Mouse (Mus musculus) hindbrain, embryonic 14.5 days (tissue): Measurements from ENCODE around the gene Pdcd11. TPM values are rescaled to one million over a fixed set of nuclear protein-coding genes. Genes with fewer than 3 reads are reported as not detected.

Experiments used
- ATAC-seq: fragments of 200-750 bp; cut with Nextera tagmentation; 2 replicates; pipeline ENCODE4 v1.8.0; 2017; ENCODE audit warnings: moderate number of reproducible peaks, mild to moderate bottlenecking, moderate TSS enrichment, moderate library complexity; ENCODE audit not compliant: low FRiP score
- DNase-seq: peaks from one replicate; pipeline ENCODE4 v3.0.0-alpha.2; 2015; ENCODE audit warnings: low spot score
- H3K27ac ChIP-seq: fragments of 300-500 bp; sonication (generic); 2 replicates; pipeline ENCODE4 v1.5.1; 2014; ENCODE audit warnings: mild to moderate bottlenecking, moderate library complexity
- H3K27me3 ChIP-seq: fragments of 300-500 bp; sonication (generic); 2 replicates; pipeline ENCODE4 v1.6.1; 2014; ENCODE audit warnings: mild to moderate bottlenecking, low read length, mixed read lengths; ENCODE audit not compliant: control insufficient read depth, insufficient read depth
- H3K36me3 ChIP-seq: fragments of 300-500 bp; sonication (generic); replicated peaks from 2 replicates; pipeline ENCODE4 v1.6.1; 2014; ENCODE audit not compliant: control insufficient read depth, insufficient read depth
- H3K4me1 ChIP-seq: fragments of 300-500 bp; sonication (generic); replicated peaks from 2 replicates; pipeline ENCODE4 v1.6.1; 2014; ENCODE audit warnings: antibody characterized with exemption, low read length, mixed read lengths; ENCODE audit not compliant: control insufficient read depth, insufficient read depth
- H3K4me2 ChIP-seq: fragments of 300-500 bp; sonication (generic); replicated peaks from 2 replicates; pipeline ENCODE4 v1.6.1; 2014; ENCODE audit warnings: mild to moderate bottlenecking, moderate library complexity
- H3K4me3 ChIP-seq: fragments of 300-500 bp; sonication (generic); replicated peaks from 2 replicates; pipeline ENCODE4 v1.5.1; 2014; ENCODE audit warnings: mild to moderate bottlenecking, low read length
- H3K9ac ChIP-seq: fragments of 300-500 bp; sonication (generic); 2 replicates; pipeline ENCODE4 v1.6.1; 2014
- H3K9me3 ChIP-seq: fragments of 300-500 bp; sonication (generic); 2 replicates; pipeline ENCODE4 v1.6.1; 2016; ENCODE audit warnings: low read length; ENCODE audit not compliant: control insufficient read depth
- WGBS: fragments of 180-500 bp; shearing (Covaris S2); extraction: QIAGEN DNeasy Blood & Tissue Kit; methylation state at CpG from one replicate; pipeline ENCODE4 v1.1.7; 2014; 5-methylcytosine and 5-hydroxymethylcytosine counted together
- polyA plus RNA-seq: library from polyadenylated mRNA; unstranded; fragments of >200 nt; fragmentation: Nextera tagmentation; extraction: Ambion mirVana; gene quantifications from 2 replicates; pipeline ENCODE4 v1.2.1, GENCODE M21; 2014

The Pdcd11 gene
- polyA plus RNA-seq, 1 experiment from 2014 or later, result 6.0 TPM

GRCm38 (mm10) chr19:47176916-47177505, 86.4 kb downstream of the Pdcd11 start:
- Histone ChIP-seq H3K4me1 (peaks cover 15% of the 10 kb centered on the region), H3K27me3 (peaks cover 11% of the 10 kb centered on the region), H3K36me3 (no peaks in the 10 kb centered on the region), H3K9ac (no peak overlapping the region), H3K9me3 (peaks cover 5% of the 10 kb centered on the region; the same call in 1 of the 2 replicates), H3K4me2 (no peak overlapping the region), H3K4me3 (no peak overlapping the region), H3K27ac (no peak overlapping the region)
- DNase-seq (no peak), ATAC-seq (no peak)
- WGBS, result 69% methylated on average over 2 of the region's 2 CpGs

GRCm38 (mm10) chr19:47178001-47178400, 87.4 kb downstream of the Pdcd11 start:
- WGBS, result 28% methylated on average over 10 of the region's 10 CpGs

GRCm38 (mm10) chr19:47178431-47179271, 88.1 kb downstream of the Pdcd11 start, which contains the start of gene Neurl1a:
TSS of gene Neurl1a (plus strand) at chr19:47178820.
- ATAC-seq (peak; percentile 71), DNase-seq (peak; percentile 69)
- under 1% methylated on average over 89 of the region's 98 CpGs for WGBS
- Histone ChIP-seq H3K9ac (peak within 1 kb of the TSS; percentile 77), H3K27ac (peak within 1 kb of the TSS; percentile 74), H3K4me2 (peak within 1 kb of the TSS; percentile 69), H3K9me3 (peaks cover 8% of the 10 kb centered on the region; the same call in 1 of the 2 replicates), H3K36me3 (no peaks in the 10 kb centered on the region), H3K4me3 (peak within 1 kb of the TSS; percentile 83), H3K4me1 (peaks cover 15% of the 10 kb centered on the region), H3K27me3 (peaks cover 11% of the 10 kb centered on the region)

More at GRCm38 (mm10) chr19:47178001-47178400, 87.4 kb downstream of the Pdcd11 start:
- H3K36me3 ChIP-seq, result no peaks in the 10 kb centered on the region
- peaks cover 8% of the 10 kb centered on the region; the same call in 1 of the 2 replicates for H3K9me3 ChIP-seq
- DNase-seq, result peak; percentile 35
- ATAC-seq, result no peak
- peaks cover 15% of the 10 kb centered on the region for H3K4me1 ChIP-seq
- H3K4me2 ChIP-seq, result peak overlapping the region; percentile 69
- H3K27me3 ChIP-seq, result peaks cover 11% of the 10 kb centered on the region
- H3K4me3 ChIP-seq, result peak overlapping the region; percentile 83
- H3K9ac ChIP-seq, result no peak overlapping the region
- peak overlapping the region; percentile 74; the same call in 1 of the 2 replicates for H3K27ac ChIP-seq

GRCm38 (mm10) chr19:47179272-47179809, 88.8 kb downstream of the Pdcd11 start:
- DNase-seq (no peak), ATAC-seq (peak; percentile 22; the same call in 1 of the 2 replicates)
- WGBS, result under 1% methylated on average over 36 of the region's 42 CpGs
- H3K9ac ChIP-seq, result peak overlapping the region; percentile 77
- H3K27ac ChIP-seq, result peak overlapping the region; percentile 74; the same call in 1 of the 2 replicates
- peaks cover 8% of the 10 kb centered on the region; the same call in 1 of the 2 replicates for H3K9me3 ChIP-seq
- H3K36me3 ChIP-seq, result no peaks in the 10 kb centered on the region
- peak overlapping the region; percentile 69 for H3K4me2 ChIP-seq
- peak overlapping the region; percentile 83 for H3K4me3 ChIP-seq
- peaks cover 11% of the 10 kb centered on the region for H3K27me3 ChIP-seq
- peaks cover 15% of the 10 kb centered on the region for H3K4me1 ChIP-seq

- Histone ChIP-seq H3K4me1 (peaks cover 15% of the 10 kb centered on the region), H3K4me2 (peak overlapping the region; percentile 69), H3K27ac (no peak overlapping the region), H3K9me3 (peaks cover 8% of the 10 kb centered on the region; the same call in 1 of the 2 replicates), H3K4me3 (peak overlapping the region; percentile 83), H3K36me3 (no peaks in the 10 kb centered on the region), H3K27me3 (peaks cover 11% of the 10 kb centered on the region), H3K9ac (peak overlapping the region; percentile 77)
- ATAC-seq (no peak), DNase-seq (no peak)
- 16% methylated on average over 8 of the region's 8 CpGs for WGBS
Measured at GRCm38 (mm10) chr19:47180011-47180410, 89.4 kb downstream of the Pdcd11 start.

Other genes with a start within 250 kb of the Pdcd11 start
- gene Ina, start 76.1 kb upstream of the Pdcd11 start, polyA plus RNA-seq, result 608 and 616 TPM in 2 replicates
- gene Nt5c2, start 75.6 kb upstream of the Pdcd11 start, polyA plus RNA-seq, result 84.9 and 93.8 TPM in 2 replicates
- 34.3 and 36.7 TPM in 2 replicates for gene Pcgf6, start 39.9 kb upstream of the Pdcd11 start, polyA plus RNA-seq
- gene Taf5, start 23.0 kb upstream of the Pdcd11 start, polyA plus RNA-seq, result 8.2 and 9.5 TPM in 2 replicates
- gene Usmg5, start 121 bp upstream of the Pdcd11 start, polyA plus RNA-seq, result 1,505 and 1,749 TPM in 2 replicates
- gene Calhm2, start 47.5 kb downstream of the Pdcd11 start, polyA plus RNA-seq, result 0.30 and 0.44 TPM in 2 replicates
- not detected in 2 replicates for gene Calhm1, start 53.5 kb downstream of the Pdcd11 start, polyA plus RNA-seq
- not detected in 2 replicates for gene Calhm3, start 67.0 kb downstream of the Pdcd11 start, polyA plus RNA-seq
- 15.1 and 16.2 TPM in 2 replicates for gene Neurl1a, start 88.1 kb downstream of the Pdcd11 start, polyA plus RNA-seq